Mouse (Mus musculus): ENCODE results near the gene Gm6356. TPM values are rescaled to one million over a fixed set of nuclear protein-coding genes. Genes with fewer than 3 reads are reported as not detected.

The Gm6356 gene
- polyA plus RNA-seq (2017; shearing (Covaris generic)) = not detected

DNA sequence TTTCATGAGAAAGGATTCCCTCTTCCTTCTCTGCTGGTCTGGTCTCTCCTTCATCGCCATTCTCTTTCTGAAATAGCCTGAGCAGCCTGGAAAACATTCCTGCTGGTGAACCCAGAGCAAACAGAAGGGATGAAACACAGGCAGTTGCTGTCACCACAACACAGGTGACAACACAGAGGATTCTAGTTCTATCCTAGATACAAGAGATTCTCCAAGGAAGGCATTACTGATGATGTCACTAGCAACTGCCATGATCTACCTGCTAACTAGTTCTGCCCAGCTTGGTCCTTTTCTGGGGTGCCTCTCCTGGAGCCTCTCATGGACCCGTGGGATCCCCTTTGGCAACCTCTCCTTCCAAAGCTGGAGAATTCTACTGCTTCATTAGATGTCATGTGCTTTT lies at the start of gene Gm6356:
Gene Gm6356, minus strand, starts transcription at position 101 of the 400 bp plus-strand sequence.

Other genes starting within 250 kb of the Gm6356 start
- gene Gm3636, start 231.5 kb downstream of the Gm6356 start, polyA plus RNA-seq (2017; shearing (Covaris generic)) = 12.9 TPM
- gene Gm8362, start 199.4 kb downstream of the Gm6356 start, polyA plus RNA-seq (2017; shearing (Covaris generic)) = not detected
- gene Gm3642, start 133.5 kb downstream of the Gm6356 start, polyA plus RNA-seq (2017; shearing (Covaris generic)) = not detected
- gene Gm3667, start 83.9 kb downstream of the Gm6356 start, polyA plus RNA-seq (2017; shearing (Covaris generic)) = 10.1 TPM
- gene Gm10406, start 53.6 kb upstream of the Gm6356 start, polyA plus RNA-seq (2017; shearing (Covaris generic)) = 1.7 TPM
- not detected for gene Gm3685, start 71.2 kb upstream of the Gm6356 start, polyA plus RNA-seq (2017; shearing (Covaris generic))
- gene Gm3696, start 126.8 kb upstream of the Gm6356 start, polyA plus RNA-seq (2017; shearing (Covaris generic)) = 3.8 TPM
- not detected for gene Gm6676, start 151.6 kb upstream of the Gm6356 start, polyA plus RNA-seq (2017; shearing (Covaris generic))
- 14.2 TPM for gene Gm3512, start 200.7 kb upstream of the Gm6356 start, polyA plus RNA-seq (2017; shearing (Covaris generic))
- gene Gm16434, start 220.7 kb upstream of the Gm6356 start, polyA plus RNA-seq (2017; shearing (Covaris generic)) = not detected

Measured in activated CD4-positive, CD25-positive, alpha-beta regulatory T cell, adult 9 weeks (primary cell).